Comparison of ENCODE assay signal across 8 mouse cellular contexts in genomic region chr2:8380246-8380645, GRCm38 (mm10).
DNase-seq lines count a peak whose midpoint lies in the region; ATAC-seq and TF ChIP-seq lines count a peak whose summit lies in the region.

No protein-coding gene starts in this region.

- H3K27ac ChIP-seq in heart, embryonic 11.5 days (ENCODE audit: low read depth, low read length) = no peak overlapping the region
- no peak overlapping the region for H3K27ac ChIP-seq in embryonic facial prominence, embryonic 11.5 days (replicated peaks; ENCODE audit: low read depth, low read length)
- H3K27ac ChIP-seq in hindbrain, postnatal 0 days = no peak overlapping the region
- no peak overlapping the region for H3K27ac ChIP-seq in limb, embryonic 14.5 days (replicated peaks; ENCODE audit: low read depth, low read length)
- no peak overlapping the region for H3K27ac ChIP-seq in stomach, postnatal 0 days (replicated peaks)

- H3K4me3 ChIP-seq in heart, embryonic 11.5 days (ENCODE audit: low read depth, low read length) = no peak overlapping the region
- no peak overlapping the region for H3K4me3 ChIP-seq in embryonic facial prominence, embryonic 11.5 days (ENCODE audit: low read depth, low read length)
- H3K4me3 ChIP-seq in hindbrain, postnatal 0 days (ENCODE audit: low read length) = no peak overlapping the region
- no peak overlapping the region for H3K4me3 ChIP-seq in limb, embryonic 14.5 days (replicated peaks; ENCODE audit: low read length)
- no peak overlapping the region for H3K4me3 ChIP-seq in stomach, postnatal 0 days (ENCODE audit: low read depth, low read length)

- CTCF ChIA-PET in Patski (lab: Charles Lee) = no interaction called here

- peak; percentile 81 for TF ChIP-seq CTCF in Patski (IDR thresholded peaks at IDR 0.05)
- TF ChIP-seq CTCF in hindbrain, postnatal 0 days (IDR thresholded peaks at IDR 0.05; ENCODE audit: low read depth) = peak; percentile 92
- TF ChIP-seq CTCF in stomach, postnatal 0 days (IDR thresholded peaks at IDR 0.05; ENCODE audit: low read depth) = peak; percentile 75

- H3K4me2 ChIP-seq in heart, embryonic 11.5 days = no peak overlapping the region
- no peak overlapping the region for H3K4me2 ChIP-seq in embryonic facial prominence, embryonic 11.5 days (ENCODE audit: low read depth, low read length)
- H3K4me2 ChIP-seq in hindbrain, postnatal 0 days (ENCODE audit: low read depth, low read length) = no peak overlapping the region
- no peak overlapping the region for H3K4me2 ChIP-seq in limb, embryonic 14.5 days (replicated peaks; ENCODE audit: low read depth, low read length, severe bottlenecking)
- H3K4me2 ChIP-seq in stomach, postnatal 0 days (replicated peaks; ENCODE audit: low read depth) = no peak overlapping the region

- H3K9ac ChIP-seq in heart, embryonic 11.5 days (ENCODE audit: low read depth, low read length) = no peak overlapping the region
- no peak overlapping the region for H3K9ac ChIP-seq in embryonic facial prominence, embryonic 11.5 days (replicated peaks; ENCODE audit: low read length)
- H3K9ac ChIP-seq in hindbrain, postnatal 0 days (replicated peaks; ENCODE audit: low read length) = no peak overlapping the region
- H3K9ac ChIP-seq in limb, embryonic 14.5 days (ENCODE audit: low read depth, low read length, severe bottlenecking) = no peak overlapping the region
- no peak overlapping the region for H3K9ac ChIP-seq in stomach, postnatal 0 days (ENCODE audit: low read length)

- ATAC-seq in heart, embryonic 11.5 days (replicated peaks; ENCODE audit: insufficient number of reproducible peaks, low FRiP score, low TSS enrichment) = no peak
- ATAC-seq in Patski = no peak
- no peak for ATAC-seq in embryonic facial prominence, embryonic 11.5 days (replicated peaks; ENCODE audit: insufficient number of reproducible peaks, low FRiP score, low TSS enrichment, low read depth)
- peak; percentile 86 for ATAC-seq in hindbrain, postnatal 0 days
- no peak for ATAC-seq in limb, embryonic 14.5 days (ENCODE audit: low FRiP score, low read depth)
- no peak; the same call in 1 of the 2 replicates for ATAC-seq in stomach, postnatal 0 days (ENCODE audit: low FRiP score, low TSS enrichment)

- peak; percentile 43 to 55 for DNase-seq in heart, postnatal 10 days
- peak; percentile 13 for DNase-seq in Patski (ENCODE audit: low read depth, low spot score)
- DNase-seq in embryonic facial prominence, embryonic 11.5 days (ENCODE audit: low spot score) = peak; percentile 55
- DNase-seq in hindbrain, postnatal 0 days (ENCODE audit: low spot score) = peak; percentile 87
- peak; percentile 70 for DNase-seq in limb, embryonic 14.5 days (ENCODE audit: low spot score)
- no peak for DNase-seq in stomach, postnatal 0 days (ENCODE audit: low spot score)
- no peak for DNase-seq in thymus, postnatal 25 days

- no peaks in the 10 kb centered on the region for H3K9me3 ChIP-seq in heart, embryonic 11.5 days (replicated peaks; ENCODE audit: control insufficient read depth, low read length)
- no peaks in the 10 kb centered on the region for H3K9me3 ChIP-seq in embryonic facial prominence, embryonic 11.5 days (replicated peaks; ENCODE audit: control insufficient read depth, low read length)
- H3K9me3 ChIP-seq in hindbrain, postnatal 0 days (ENCODE audit: low read length) = no peaks in the 10 kb centered on the region
- no peaks in the 10 kb centered on the region for H3K9me3 ChIP-seq in limb, embryonic 14.5 days (ENCODE audit: control insufficient read depth, low read length)
- H3K9me3 ChIP-seq in stomach, postnatal 0 days (ENCODE audit: control insufficient read depth, low read length) = no peaks in the 10 kb centered on the region

- POLR2A ChIA-PET in Patski (lab: Charles Lee) = no interaction called here

- no peaks in the 10 kb centered on the region for H3K4me1 ChIP-seq in heart, embryonic 11.5 days (ENCODE audit: control insufficient read depth, insufficient read depth, low read length)
- H3K4me1 ChIP-seq in embryonic facial prominence, embryonic 11.5 days (ENCODE audit: control insufficient read depth, insufficient read depth, low read length) = no peaks in the 10 kb centered on the region
- H3K4me1 ChIP-seq in hindbrain, postnatal 0 days (ENCODE audit: insufficient read depth, low read length) = no peaks in the 10 kb centered on the region
- H3K4me1 ChIP-seq in limb, embryonic 14.5 days (ENCODE audit: control insufficient read depth, insufficient read depth, low read length) = no peaks in the 10 kb centered on the region
- no peaks in the 10 kb centered on the region for H3K4me1 ChIP-seq in stomach, postnatal 0 days (replicated peaks; ENCODE audit: control insufficient read depth, insufficient read depth)

- TF ChIP-seq POLR2A in limb, embryonic 14.5 days (IDR thresholded peaks at IDR 0.05; ENCODE audit: borderline replicate concordance, extremely low read depth, insufficient read depth, insufficient read length) = no peak

- no peak for TF ChIP-seq EP300 in stomach, postnatal 0 days (optimal IDR thresholded peaks at IDR 0.05)

- H3K36me3 ChIP-seq in heart, embryonic 11.5 days (ENCODE audit: control insufficient read depth, insufficient read depth, low read length) = no peaks in the 10 kb centered on the region
- no peaks in the 10 kb centered on the region for H3K36me3 ChIP-seq in embryonic facial prominence, embryonic 11.5 days (replicated peaks; ENCODE audit: control insufficient read depth, insufficient read depth, low read depth, low read length)
- H3K36me3 ChIP-seq in hindbrain, postnatal 0 days (ENCODE audit: insufficient read depth, low read length) = no peaks in the 10 kb centered on the region
- no peaks in the 10 kb centered on the region for H3K36me3 ChIP-seq in limb, embryonic 14.5 days (ENCODE audit: control insufficient read depth, insufficient read depth, low read length)
- H3K36me3 ChIP-seq in stomach, postnatal 0 days (ENCODE audit: control insufficient read depth, insufficient read depth, low read length) = no peaks in the 10 kb centered on the region

- WGBS in heart, embryonic 11.5 days (ENCODE audit: insufficient replicate concordance) = 54% methylated on average over 1 of the region's 1 CpGs
- WGBS in embryonic facial prominence, embryonic 11.5 days = 58% methylated on average over 1 of the region's 1 CpGs
- 51% methylated on average over 1 of the region's 1 CpGs for WGBS in hindbrain, postnatal 0 days
- 21% methylated on average over 1 of the region's 1 CpGs for WGBS in limb, embryonic 14.5 days
- 44% methylated on average over 1 of the region's 1 CpGs for WGBS in stomach, postnatal 0 days

- no peaks in the 10 kb centered on the region for H3K27me3 ChIP-seq in heart, embryonic 11.5 days (ENCODE audit: control insufficient read depth, insufficient read depth, low read length)
- H3K27me3 ChIP-seq in Patski = peaks cover 14% of the 10 kb centered on the region
- H3K27me3 ChIP-seq in embryonic facial prominence, embryonic 11.5 days (ENCODE audit: control insufficient read depth, insufficient read depth, low read length) = no peaks in the 10 kb centered on the region
- H3K27me3 ChIP-seq in hindbrain, postnatal 0 days (ENCODE audit: insufficient read depth, low read length) = no peaks in the 10 kb centered on the region
- no peaks in the 10 kb centered on the region for H3K27me3 ChIP-seq in limb, embryonic 14.5 days (ENCODE audit: control insufficient read depth, insufficient read depth, low read length)
- no peaks in the 10 kb centered on the region for H3K27me3 ChIP-seq in stomach, postnatal 0 days (ENCODE audit: control insufficient read depth, insufficient read depth, low read length)

- in situ Hi-C loops in Patski (cut with MboI; ENCODE audit: low pct_unique_long_range_greater_than_20kb) = loop anchor here (5.0 kb wide), 1 partner anchor 1943 kb away; no protein-coding TSS in a partner anchor

- intact Hi-C loops in heart, postnatal 10 days (cut with DNase I) = loop anchor here (10.0 kb wide), 1 partner anchor 1945 kb away; no protein-coding TSS in a partner anchor

Comparison
In these comparisons a context has a peak if more than half of its experiments do, and no peak if none do; other contexts are left out.
1. DNase-seq: peak in heart, postnatal 10 days (2 of 2), Patski (single experiment), embryonic facial prominence, embryonic 11.5 days (single experiment), hindbrain, postnatal 0 days (single experiment) and limb, embryonic 14.5 days (single experiment); none in stomach, postnatal 0 days (single experiment) and thymus, postnatal 25 days (single experiment).
2. Peak in every context shown above with its lines, with median percentiles within 50 percentile points of each other: CTCF ChIP-seq.